Mouse (Mus musculus) erythroblast, embryonic 14.5 days (primary cell): Measurements from ENCODE around the gene Lefty2.

Experiments
- GATA1 ChIP-seq: IDR thresholded peaks from 2 replicates; pipeline ENCODE4 v1.6.1; 2012; ENCODE audit warnings: low read length, inconsistent platforms, mixed read lengths
- TAL1 ChIP-seq: IDR thresholded peaks from 3 replicates; pipeline ENCODE4 v1.6.1; 2012; ENCODE audit warnings: low read length, inconsistent platforms, mixed read lengths

DNA sequence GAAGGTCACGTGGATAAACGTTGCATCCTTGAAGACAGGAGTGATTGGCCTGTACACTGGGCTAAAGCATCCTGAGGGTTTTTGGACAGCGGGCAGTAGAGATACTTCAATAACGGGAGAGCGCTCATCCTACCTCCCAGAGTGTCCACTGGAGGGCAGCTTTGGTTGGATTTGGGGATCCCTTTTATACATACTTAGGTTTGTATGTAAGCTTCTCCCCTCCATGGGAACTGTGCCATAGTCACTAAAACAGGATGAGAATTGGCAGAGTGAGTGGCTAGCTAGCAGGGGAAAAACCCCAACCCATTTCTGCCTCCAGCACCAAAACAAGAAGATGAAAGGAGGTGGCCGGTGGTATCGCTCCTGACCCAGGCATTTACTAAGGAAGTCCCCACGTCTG, 18.2 kb downstream of the Lefty2 start:
- no peak for TF ChIP-seq TAL1
- TF ChIP-seq GATA1 = no peak
